Mouse (Mus musculus) forebrain, embryonic 11.5 days (tissue): Measurements from ENCODE around the gene Prss30. TPM values are rescaled to one million over a fixed set of nuclear protein-coding genes. Genes with fewer than 3 reads are reported as not detected.

Experiments
- ATAC-seq: fragments of 200-750 bp; cut with Nextera tagmentation; replicated peaks from 2 replicates; pipeline ENCODE4 v1.8.0; 2017; ENCODE audit warnings: moderate TSS enrichment; ENCODE audit not compliant: low FRiP score
- DNase-seq: peaks from one replicate; pipeline ENCODE4 v3.0.0-alpha.2; 2017; ENCODE audit warnings: low spot score
- H3K27ac ChIP-seq: fragments of 300-500 bp; sonication (generic); 2 replicates; pipeline ENCODE4 v1.5.1; 2014; ENCODE audit warnings: low read depth, low read length
- H3K27me3 ChIP-seq: fragments of 300-500 bp; sonication (generic); 2 replicates; pipeline ENCODE4 v1.6.1; 2014; ENCODE audit warnings: mild to moderate bottlenecking, low read length, mixed read lengths; ENCODE audit not compliant: control insufficient read depth, insufficient read depth
- H3K36me3 ChIP-seq: fragments of 300-500 bp; sonication (generic); 2 replicates; pipeline ENCODE4 v1.6.1; 2014; ENCODE audit warnings: mild to moderate bottlenecking, low read length, moderate library complexity, mixed read lengths; ENCODE audit not compliant: control insufficient read depth, insufficient read depth
- H3K4me1 ChIP-seq: fragments of 300-500 bp; sonication (generic); replicated peaks from 2 replicates; pipeline ENCODE4 v1.6.1; 2014; ENCODE audit warnings: low read length, mixed read lengths; ENCODE audit not compliant: control insufficient read depth, insufficient read depth
- H3K4me2 ChIP-seq: fragments of 300-500 bp; sonication (generic); 2 replicates; pipeline ENCODE4 v1.6.1; 2014; ENCODE audit warnings: low read depth, mild to moderate bottlenecking, low read length, moderate library complexity, mixed read lengths; ENCODE audit not compliant: severe bottlenecking
- H3K4me3 ChIP-seq: fragments of 300-500 bp; sonication (generic); 2 replicates; pipeline ENCODE4 v1.5.1; 2014; ENCODE audit warnings: low read depth, low read length
- H3K9ac ChIP-seq: fragments of 300-500 bp; sonication (generic); 2 replicates; pipeline ENCODE4 v1.6.1; 2014; ENCODE audit warnings: low read length
- H3K9me3 ChIP-seq: fragments of 300-500 bp; sonication (generic); 2 replicates; pipeline ENCODE4 v1.6.1; 2016; ENCODE audit warnings: low read length, mixed read lengths; ENCODE audit not compliant: control insufficient read depth
- WGBS: fragments of 180-500 bp; shearing (Covaris S2); extraction: QIAGEN DNeasy Blood & Tissue Kit; methylation state at CpG from one replicate; pipeline ENCODE4 v1.1.7; 2014; 5-methylcytosine and 5-hydroxymethylcytosine counted together
- polyA plus RNA-seq: library from polyadenylated mRNA; unstranded; fragments of >200 nt; fragmentation: Nextera tagmentation; extraction: Ambion mirVana; gene quantifications from 2 replicates; pipeline ENCODE4 v1.2.1, GENCODE M21; 2014

The Prss30 gene
- polyA plus RNA-seq, 1 experiment from 2014 or later: not detected

- H3K27me3 ChIP-seq: no peaks in the 10 kb centered on the region
- H3K9me3 ChIP-seq: no peaks in the 10 kb centered on the region
- no peak overlapping the region for H3K4me3 ChIP-seq
- ATAC-seq (no peak), DNase-seq (no peak)
- WGBS: 85% methylated on average over 9 of the region's 9 CpGs
- H3K36me3 ChIP-seq: no peaks in the 10 kb centered on the region
- no peak overlapping the region for H3K9ac ChIP-seq
- H3K27ac ChIP-seq: no peak overlapping the region
- H3K4me1 ChIP-seq: no peaks in the 10 kb centered on the region
- no peak overlapping the region for H3K4me2 ChIP-seq
Measured at GRCm38 (mm10) chr17:23971315-23971714, 9.1 kb downstream of the Prss30 start.

- Histone ChIP-seq H3K4me2 (no peak overlapping the region), H3K4me3 (no peak overlapping the region), H3K9ac (no peak overlapping the region), H3K27ac (no peak overlapping the region), H3K36me3 (no peaks in the 10 kb centered on the region), H3K9me3 (no peaks in the 10 kb centered on the region), H3K27me3 (no peaks in the 10 kb centered on the region), H3K4me1 (no peaks in the 10 kb centered on the region)
- WGBS: 0% methylated on average over 1 of the region's 1 CpGs
- DNase-seq (peak; percentile 82), ATAC-seq (no peak)
Measured at GRCm38 (mm10) chr17:23969231-23969630, 11.1 kb downstream of the Prss30 start.

GRCm38 (mm10) chr17:23968780-23969179 is 11.6 kb downstream of the Prss30 start:
- no peak overlapping the region for H3K9ac ChIP-seq
- no peaks in the 10 kb centered on the region for H3K36me3 ChIP-seq
- H3K9me3 ChIP-seq: no peaks in the 10 kb centered on the region
- DNase-seq (no peak), ATAC-seq (no peak)
- H3K4me3 ChIP-seq: no peak overlapping the region
- H3K27ac ChIP-seq: no peak overlapping the region
- H3K27me3 ChIP-seq: no peaks in the 10 kb centered on the region
- H3K4me2 ChIP-seq: no peak overlapping the region
- 48% methylated on average over 2 of the region's 2 CpGs for WGBS
- no peaks in the 10 kb centered on the region for H3K4me1 ChIP-seq

GRCm38 (mm10) chr17:23966658-23967401 is 13.5 kb downstream of the Prss30 start:
- Histone ChIP-seq H3K9me3 (no peaks in the 10 kb centered on the region), H3K4me2 (no peak overlapping the region), H3K4me3 (no peak overlapping the region), H3K36me3 (no peaks in the 10 kb centered on the region), H3K9ac (no peak overlapping the region), H3K4me1 (no peaks in the 10 kb centered on the region), H3K27me3 (no peaks in the 10 kb centered on the region), H3K27ac (no peak overlapping the region)
- 88% methylated on average over 10 of the region's 10 CpGs for WGBS
- ATAC-seq (no peak), DNase-seq (no peak)

GRCm38 (mm10) chr17:23965805-23966425 is 14.5 kb downstream of the Prss30 start:
- Histone ChIP-seq H3K36me3 (no peaks in the 10 kb centered on the region), H3K27ac (no peak overlapping the region), H3K9me3 (no peaks in the 10 kb centered on the region), H3K9ac (no peak overlapping the region; the same call in 1 of the 2 replicates), H3K4me2 (no peak overlapping the region), H3K4me3 (no peak overlapping the region), H3K4me1 (no peaks in the 10 kb centered on the region), H3K27me3 (no peaks in the 10 kb centered on the region)
- 38% methylated on average over 6 of the region's 6 CpGs for WGBS
- no peak for ATAC-seq
- DNase-seq: no peak

- Histone ChIP-seq H3K36me3 (no peaks in the 10 kb centered on the region), H3K27me3 (no peaks in the 10 kb centered on the region), H3K9me3 (no peaks in the 10 kb centered on the region), H3K4me3 (no peak overlapping the region), H3K9ac (no peak overlapping the region), H3K4me1 (no peaks in the 10 kb centered on the region), H3K27ac (no peak overlapping the region), H3K4me2 (no peak overlapping the region)
- no peak for ATAC-seq
- 40% methylated on average over 4 of the region's 4 CpGs for WGBS
- DNase-seq: no peak
Measured at GRCm38 (mm10) chr17:23961573-23962122, 18.7 kb downstream of the Prss30 start.

- Histone ChIP-seq H3K9ac (peak overlapping the region; percentile 20; the same call in 1 of the 2 replicates), H3K4me1 (no peaks in the 10 kb centered on the region), H3K4me3 (no peak overlapping the region), H3K9me3 (no peaks in the 10 kb centered on the region), H3K4me2 (no peak overlapping the region), H3K27me3 (no peaks in the 10 kb centered on the region), H3K27ac (no peak overlapping the region), H3K36me3 (no peaks in the 10 kb centered on the region)
- WGBS: 38% methylated on average over 3 of the region's 3 CpGs
- peak; percentile 90 for DNase-seq
- peak; percentile 93 for ATAC-seq
Measured at GRCm38 (mm10) chr17:23960084-23960738, 20.2 kb downstream of the Prss30 start.

- H3K4me3 ChIP-seq: no peak within 1 kb of the TSS
- no peaks in the 10 kb centered on the region for H3K36me3 ChIP-seq
- no peaks in the 10 kb centered on the region for H3K9me3 ChIP-seq
- ATAC-seq (no peak), DNase-seq (no peak)
- WGBS: 74% methylated on average over 5 of the region's 5 CpGs
- no peaks in the 10 kb centered on the region for H3K4me1 ChIP-seq
- no peak within 1 kb of the TSS for H3K9ac ChIP-seq
- no peaks in the 10 kb centered on the region for H3K27me3 ChIP-seq
- H3K27ac ChIP-seq: no peak within 1 kb of the TSS
- H3K4me2 ChIP-seq: no peak within 1 kb of the TSS
Measured at GRCm38 (mm10) chr17:23955174-23955573, 25.2 kb downstream of the Prss30 start, which contains the start of gene Sbpl. TSS of gene Sbpl (minus strand) at chr17:23955274.
